Mouse (Mus musculus): ENCODE measurements around the gene S1pr1.
A peak's percentile ranks its signal among the peaks of the same experiment; 100 is the strongest.

Gene S1pr1

GRCm38 (mm10) chr3:115672965-115673662 lies 41.8 kb downstream of the S1pr1 start:
- no peak for DNase-seq

- no peak for DNase-seq
Measured at GRCm38 (mm10) chr3:115669230-115669629, 45.6 kb downstream of the S1pr1 start.

GRCm38 (mm10) chr3:115667182-115667581 lies 47.7 kb downstream of the S1pr1 start:
- no peak for DNase-seq

GRCm38 (mm10) chr3:115666547-115666946 lies 48.3 kb downstream of the S1pr1 start:
- no peak for DNase-seq

- DNase-seq: no peak
Measured at GRCm38 (mm10) chr3:115664497-115664896, 50.4 kb downstream of the S1pr1 start.

- peak; percentile 76 for DNase-seq
Measured at GRCm38 (mm10) chr3:115660701-115661460, 54.0 kb downstream of the S1pr1 start.

Measured in thymus, postnatal 25 days (tissue).